Comparison of ENCODE assay signal across 8 mouse cellular contexts in genomic region chr9:52047129-52047820, GRCm38 (mm10). TPM values are rescaled to one million over a fixed set of nuclear protein-coding genes. Genes with fewer than 3 reads are reported as not detected.
DNase-seq lines count a peak whose midpoint lies in the region; ATAC-seq and TF ChIP-seq lines count a peak whose summit lies in the region.

Gene Rdx (plus strand): TSS chr9:52047173.

- 2% methylated on average over 17 of the region's 17 CpGs for WGBS in embryonic facial prominence, embryonic 10.5 days
- WGBS in intestine, postnatal 0 days, result 4% methylated on average over 17 of the region's 17 CpGs
- WGBS in liver, embryonic 12.5 days (ENCODE audit: insufficient replicate concordance), result 3% methylated on average over 17 of the region's 17 CpGs
- WGBS in neural tube, embryonic 15.5 days, result 1% methylated on average over 17 of the region's 17 CpGs

- no peaks in the 10 kb centered on the region for H3K9me3 ChIP-seq in G1E (replicated peaks)
- H3K9me3 ChIP-seq in embryonic facial prominence, embryonic 10.5 days, result no peaks in the 10 kb centered on the region
- no peaks in the 10 kb centered on the region for H3K9me3 ChIP-seq in intestine, postnatal 0 days (ENCODE audit: control insufficient read depth)
- H3K9me3 ChIP-seq in liver, embryonic 12.5 days (replicated peaks), result no peaks in the 10 kb centered on the region
- H3K9me3 ChIP-seq in neural tube, embryonic 15.5 days (replicated peaks), result no peaks in the 10 kb centered on the region

- DNase-seq in 416B (ENCODE audit: low read depth), result peak; percentile 24
- no peak for DNase-seq in G1E (ENCODE audit: low spot score)
- peak; percentile 43 for DNase-seq in embryonic facial prominence, embryonic 10.5 days (ENCODE audit: low spot score)
- no peak for DNase-seq in urinary bladder, postnatal 25 days (ENCODE audit: low spot score)

- H3K4me3 ChIP-seq in G1E (ENCODE audit: low read depth, low read length), result peak within 1 kb of the TSS; percentile 93
- H3K4me3 ChIP-seq in embryonic facial prominence, embryonic 10.5 days, result peak within 1 kb of the TSS; percentile 96
- H3K4me3 ChIP-seq in intestine, postnatal 0 days (ENCODE audit: low read depth, low read length), result peak within 1 kb of the TSS; percentile 78
- H3K4me3 ChIP-seq in liver, embryonic 12.5 days, result peak within 1 kb of the TSS; percentile 94
- peak within 1 kb of the TSS; percentile 94 for H3K4me3 ChIP-seq in neural tube, embryonic 15.5 days (replicated peaks)

- no peak; the same call in 1 of the 2 replicates for ATAC-seq in G1E (ENCODE audit: extremely low read depth, insufficient number of reproducible peaks, low FRiP score, poor library complexity, severe bottlenecking)
- peak; percentile 20 for ATAC-seq in granulocyte monocyte progenitor cell, adult 5-6 weeks (replicated peaks; ENCODE audit: poor library complexity, severe bottlenecking)
- ATAC-seq in intestine, postnatal 0 days, result 0 out of 2 replicates have a peak, but pooled peaks have one; percentile 14
- ATAC-seq in liver, embryonic 12.5 days, result peak; percentile 14; the same call in 1 of the 2 replicates
- peak; percentile 26; the same call in 1 of the 2 replicates for ATAC-seq in neural tube, embryonic 15.5 days (ENCODE audit: low FRiP score)

- peaks cover 25% of the 10 kb centered on the region for H3K4me1 ChIP-seq in G1E (ENCODE audit: insufficient read depth, low read depth, low read length)
- peaks cover 34% of the 10 kb centered on the region for H3K4me1 ChIP-seq in embryonic facial prominence, embryonic 10.5 days
- H3K4me1 ChIP-seq in intestine, postnatal 0 days (replicated peaks; ENCODE audit: control insufficient read depth, insufficient read depth, low read length), result no peaks in the 10 kb centered on the region; the same call in 1 of the 2 replicates
- peaks cover 37% of the 10 kb centered on the region for H3K4me1 ChIP-seq in liver, embryonic 12.5 days
- H3K4me1 ChIP-seq in neural tube, embryonic 15.5 days, result peaks cover 24% of the 10 kb centered on the region

- no peaks in the 10 kb centered on the region for H3K36me3 ChIP-seq in G1E (replicated peaks)
- no peaks in the 10 kb centered on the region for H3K36me3 ChIP-seq in embryonic facial prominence, embryonic 10.5 days (replicated peaks)
- H3K36me3 ChIP-seq in intestine, postnatal 0 days (ENCODE audit: control insufficient read depth, insufficient read depth), result no peaks in the 10 kb centered on the region
- no peaks in the 10 kb centered on the region for H3K36me3 ChIP-seq in liver, embryonic 12.5 days
- H3K36me3 ChIP-seq in neural tube, embryonic 15.5 days, result no peaks in the 10 kb centered on the region

- no peaks in the 10 kb centered on the region for H3K27me3 ChIP-seq in G1E (ENCODE audit: insufficient read depth, low read length)
- H3K27me3 ChIP-seq in embryonic facial prominence, embryonic 10.5 days (replicated peaks; ENCODE audit: low read depth, poor library complexity, severe bottlenecking), result no peaks in the 10 kb centered on the region; the same call in 1 of the 2 replicates
- H3K27me3 ChIP-seq in intestine, postnatal 0 days (replicated peaks; ENCODE audit: control insufficient read depth, insufficient read depth, low read length), result peaks cover 70% of the 10 kb centered on the region
- no peaks in the 10 kb centered on the region for H3K27me3 ChIP-seq in liver, embryonic 12.5 days (replicated peaks)
- H3K27me3 ChIP-seq in neural tube, embryonic 15.5 days (replicated peaks), result no peaks in the 10 kb centered on the region

- peak within 1 kb of the TSS; percentile 89 for H3K9ac ChIP-seq in intestine, postnatal 0 days (ENCODE audit: low read depth, low read length)
- H3K9ac ChIP-seq in liver, embryonic 12.5 days, result peak within 1 kb of the TSS; percentile 95
- peak within 1 kb of the TSS; percentile 95 for H3K9ac ChIP-seq in neural tube, embryonic 15.5 days (replicated peaks)

- TF ChIP-seq CTCF in G1E (IDR thresholded peaks at IDR 0.05; ENCODE audit: low read depth, low read length), result no peak
- TF ChIP-seq CTCF in intestine, postnatal 0 days (IDR thresholded peaks at IDR 0.05; ENCODE audit: low read depth), result peak; percentile 34; the same call in 1 of the 2 replicates

- H3K4me2 ChIP-seq in intestine, postnatal 0 days (replicated peaks; ENCODE audit: low read depth), result peak within 1 kb of the TSS; percentile 75
- H3K4me2 ChIP-seq in liver, embryonic 12.5 days, result peak within 1 kb of the TSS; percentile 89
- peak within 1 kb of the TSS; percentile 69 for H3K4me2 ChIP-seq in neural tube, embryonic 15.5 days

- peak within 1 kb of the TSS; percentile 99 for H3K27ac ChIP-seq in embryonic facial prominence, embryonic 10.5 days (replicated peaks)
- H3K27ac ChIP-seq in intestine, postnatal 0 days (ENCODE audit: low read depth, low read length), result peak within 1 kb of the TSS; percentile 97
- H3K27ac ChIP-seq in liver, embryonic 12.5 days, result peak within 1 kb of the TSS; percentile 94
- peak within 1 kb of the TSS; percentile 98 for H3K27ac ChIP-seq in neural tube, embryonic 15.5 days (replicated peaks)

RNA-seq across cellular contexts. Expression of gene Rdx, which starts in this region (rescaled TPM):
- total RNA-seq in G1E (2014; fragmentation: Nextera tagmentation), result 206 and 213 TPM in 2 replicates
- total RNA-seq in G1E (2017), result 237 and 248 TPM in 2 replicates
- 56.4 and 104 TPM in 2 replicates for polyA plus RNA-seq in G1E (2012)
- 144 TPM in 2 replicates for polyA plus RNA-seq in embryonic facial prominence, embryonic 10.5 days (2016; fragmentation: Nextera tagmentation; extraction: Ambion mirVana)
- 76.5 and 83.0 TPM in 2 replicates for total RNA-seq in granulocyte monocyte progenitor cell, adult 5-6 weeks (2014; fragmentation: Nextera tagmentation)
- 178 and 213 TPM in 2 replicates for total RNA-seq in granulocyte monocyte progenitor cell, adult 5-6 weeks (2017)
- polyA plus RNA-seq in intestine, postnatal 0 days (2015; fragmentation: Nextera tagmentation; extraction: Ambion mirVana), result 31.3 and 34.9 TPM in 2 replicates
- 91.0 and 95.6 TPM in 2 replicates for polyA plus RNA-seq in liver, embryonic 12.5 days (2016; fragmentation: Nextera tagmentation; extraction: Ambion mirVana)
- polyA plus RNA-seq in neural tube, embryonic 15.5 days (2015; fragmentation: Nextera tagmentation; extraction: Ambion mirVana), result 72.5 and 81.2 TPM in 2 replicates

Comparison
In these comparisons a context has a peak if more than half of its experiments do, and no peak if none do; other contexts are left out.
1. DNase-seq: peak in 416B (single experiment) and embryonic facial prominence, embryonic 10.5 days (single experiment); none in G1E (single experiment) and urinary bladder, postnatal 25 days (single experiment).
2. Peak in every context shown above with its lines, with median percentiles within 50 percentile points of each other: H3K4me3 ChIP-seq, H3K27ac ChIP-seq, H3K4me2 ChIP-seq and H3K9ac ChIP-seq.